Mouse (Mus musculus) liver (tissue): ENCODE results near the gene Sucla2.
"Not testable (repeated sequence)": the region's sequence is repeated elsewhere in the genome, so short reads cannot be mapped to it uniquely, and the experiment has no call there.

Source experiments
- DNase-seq: peaks from one replicate; pipeline ENCODE4 v3.0.0-alpha.2; 2020; ENCODE audit warnings: mixed read lengths

Sucla2 gene

GRCm38 (mm10) chr14:73614961-73615360 is 89.8 kb downstream of the Sucla2 start:
- DNase-seq = not testable (repeated sequence)

GRCm38 (mm10) chr14:73620880-73621279 is 95.8 kb downstream of the Sucla2 start:
- no peak for DNase-seq

GRCm38 (mm10) chr14:73622988-73623387 is 97.9 kb downstream of the Sucla2 start:
- no peak for DNase-seq

- DNase-seq = no peak
These were observed 100.3 kb downstream of the Sucla2 start for GRCm38 (mm10) chr14:73625469-73625868.

GRCm38 (mm10) chr14:73631511-73631910 is 106.4 kb downstream of the Sucla2 start:
- no peak for DNase-seq

GRCm38 (mm10) chr14:73632648-73633263 is 107.6 kb downstream of the Sucla2 start:
- DNase-seq = no peak

GRCm38 (mm10) chr14:73634356-73634755 is 109.2 kb downstream of the Sucla2 start:
- no peak for DNase-seq

GRCm38 (mm10) chr14:73637460-73637859 is 112.3 kb downstream of the Sucla2 start:
- DNase-seq = no peak
